Mouse (Mus musculus) frontal cortex, adult 2 months (tissue): ENCODE results near the gene Eef1b2. TPM values are rescaled to one million over a fixed set of nuclear protein-coding genes. Genes with fewer than 3 reads are reported as not detected.

ENCODE experiments used
- DNase-seq, 2 experiments: peaks; one replicate each; pipeline ENCODE4 v3.0.0; 2022; ENCODE audit warnings: low spot score in 1 of 2; ENCODE audit errors: extremely low spot score in 1 of 2
- polyA plus RNA-seq: library from polyadenylated mRNA; depleted of rRNA; stranded (reverse); fragments of >200 nt; gene quantifications from 2 replicates; pipeline ENCODE4 v1.2.3, GENCODE M21; 2012

The Eef1b2 gene
- polyA plus RNA-seq, 1 experiment = 341 TPM

- no peak for DNase-seq
These were observed 14.2 kb downstream of the Eef1b2 start for GRCm38 (mm10) chr1:63190851-63191250.

GRCm38 (mm10) chr1:63192306-63193065 lies 15.9 kb downstream of the Eef1b2 start:
- DNase-seq = no peak

GRCm38 (mm10) chr1:63195848-63196512 lies 19.4 kb downstream of the Eef1b2 start:
- no peak for DNase-seq

GRCm38 (mm10) chr1:63199387-63199786 lies 22.8 kb downstream of the Eef1b2 start:
- no peak for DNase-seq

- no peak for DNase-seq
These were observed 23.7 kb downstream of the Eef1b2 start for GRCm38 (mm10) chr1:63200322-63200721.

- DNase-seq = no peak
These were observed 25.0 kb downstream of the Eef1b2 start for GRCm38 (mm10) chr1:63201672-63202071.

GRCm38 (mm10) chr1:63203471-63203870 lies 26.8 kb downstream of the Eef1b2 start:
- no peak for DNase-seq

- DNase-seq = peak in 1 of 2 experiments; percentile 62
These were observed 27.5 kb downstream of the Eef1b2 start for GRCm38 (mm10) chr1:63203950-63204659.

GRCm38 (mm10) chr1:63204660-63205394 lies 28.2 kb downstream of the Eef1b2 start:
- DNase-seq = no peak

- no peak for DNase-seq
These were observed 31.0 kb downstream of the Eef1b2 start for GRCm38 (mm10) chr1:63207607-63208006.

- no peak for DNase-seq
These were observed 33.4 kb downstream of the Eef1b2 start for GRCm38 (mm10) chr1:63209861-63210529.

GRCm38 (mm10) chr1:63213478-63214270 lies 37.0 kb downstream of the Eef1b2 start:
- DNase-seq = peak in 1 of 2 experiments; percentile 28

- no peak for DNase-seq
These were observed 37.6 kb downstream of the Eef1b2 start, which contains the start of gene Gpr1 for GRCm38 (mm10) chr1:63214271-63214558. Gene Gpr1, minus strand, starts transcription at chr1:63214543.

GRCm38 (mm10) chr1:63214631-63215030 lies 38.0 kb downstream of the Eef1b2 start:
- no peak for DNase-seq

GRCm38 (mm10) chr1:63219277-63219676 lies 42.7 kb downstream of the Eef1b2 start:
- DNase-seq = no peak

- no peak for DNase-seq
These were observed 48.4 kb downstream of the Eef1b2 start for GRCm38 (mm10) chr1:63225009-63225408.

- DNase-seq = no peak
These were observed 49.3 kb downstream of the Eef1b2 start for GRCm38 (mm10) chr1:63225890-63226289.

GRCm38 (mm10) chr1:63227241-63227640 lies 50.6 kb downstream of the Eef1b2 start:
- DNase-seq = no peak
